Mouse (Mus musculus): ENCODE measurements at regions not wholly inside any gene's neighbourhood (a gene's known extent, or its start where the extent isn't known, plus 50 kb on each side); places are given as distances from the start of the nearest gene placed in this dataset.

GRCm38 (mm10) chr7:115379600-115379999 lies 636.1 kb downstream of the Insc start:
- no peak overlapping the region for H3K4me2 ChIP-seq (ENCODE audit: low read depth, low read length)
- no peaks in the 10 kb centered on the region for H3K9me3 ChIP-seq (replicated peaks; ENCODE audit: control insufficient read depth, low read length)
- H3K4me3 ChIP-seq (ENCODE audit: low read depth, low read length) = no peak overlapping the region
- H3K36me3 ChIP-seq (replicated peaks; ENCODE audit: control insufficient read depth, insufficient read depth, low read depth, low read length) = no peaks in the 10 kb centered on the region
- no peaks in the 10 kb centered on the region for H3K27me3 ChIP-seq (ENCODE audit: control insufficient read depth, insufficient read depth, low read length)
- peak; percentile 63; the same call in 1 of the 2 replicates for ATAC-seq (replicated peaks; ENCODE audit: insufficient number of reproducible peaks, low FRiP score, low TSS enrichment, low read depth)
- 28% methylated on average over 7 of the region's 7 CpGs for WGBS
- no peak overlapping the region for H3K9ac ChIP-seq (replicated peaks; ENCODE audit: low read length)
- H3K27ac ChIP-seq (replicated peaks; ENCODE audit: low read depth, low read length) = no peak overlapping the region
- peak; percentile 74 for DNase-seq (ENCODE audit: low spot score)
- H3K4me1 ChIP-seq (ENCODE audit: control insufficient read depth, insufficient read depth, low read length) = no peaks in the 10 kb centered on the region

DNA sequence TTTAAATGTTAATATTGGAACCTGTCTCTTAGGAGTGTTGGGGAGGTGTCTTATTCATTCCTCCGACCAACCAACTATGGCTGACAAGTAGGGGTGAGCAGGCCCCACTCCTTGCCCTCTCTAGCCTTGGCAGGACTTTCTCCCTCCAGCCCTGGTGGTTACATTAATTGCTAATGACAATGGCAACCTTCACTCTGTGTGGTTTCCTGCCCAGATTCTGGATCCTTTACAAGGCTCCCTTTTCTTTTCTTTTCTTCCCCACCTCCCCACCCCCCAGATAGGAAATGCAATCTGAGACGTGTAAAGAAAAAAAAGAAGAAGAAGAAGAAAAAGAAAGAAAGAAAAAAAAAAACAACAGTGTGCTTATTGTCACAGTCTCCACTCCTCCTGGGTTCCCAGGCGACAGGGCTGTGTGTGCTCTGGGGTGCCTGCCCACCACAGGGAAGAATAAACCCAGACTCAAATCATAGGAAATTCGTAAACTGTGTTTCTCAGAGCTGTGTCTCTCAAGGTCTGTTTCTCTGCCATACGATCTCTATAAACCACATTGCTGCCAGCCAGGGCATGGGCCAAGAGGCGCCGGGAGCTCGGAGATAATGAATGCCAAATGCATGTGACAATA lies 637.6 kb downstream of the Insc start:
- no peaks in the 10 kb centered on the region for H3K27me3 ChIP-seq (ENCODE audit: control insufficient read depth, insufficient read depth, low read length)
- H3K4me1 ChIP-seq (ENCODE audit: control insufficient read depth, insufficient read depth, low read length) = no peaks in the 10 kb centered on the region
- no peak overlapping the region for H3K4me3 ChIP-seq (ENCODE audit: low read depth, low read length)
- peak; percentile 53 for ATAC-seq (replicated peaks; ENCODE audit: insufficient number of reproducible peaks, low FRiP score, low TSS enrichment, low read depth)
- H3K27ac ChIP-seq (replicated peaks; ENCODE audit: low read depth, low read length) = no peak overlapping the region
- H3K36me3 ChIP-seq (replicated peaks; ENCODE audit: control insufficient read depth, insufficient read depth, low read depth, low read length) = no peaks in the 10 kb centered on the region
- WGBS = 14% methylated on average over 8 of the region's 8 CpGs
- DNase-seq (ENCODE audit: low spot score) = peak; percentile 39
- no peak overlapping the region for H3K9ac ChIP-seq (replicated peaks; ENCODE audit: low read length)
- H3K9me3 ChIP-seq (replicated peaks; ENCODE audit: control insufficient read depth, low read length) = no peaks in the 10 kb centered on the region
- no peak overlapping the region for H3K4me2 ChIP-seq (ENCODE audit: low read depth, low read length)

DNA sequence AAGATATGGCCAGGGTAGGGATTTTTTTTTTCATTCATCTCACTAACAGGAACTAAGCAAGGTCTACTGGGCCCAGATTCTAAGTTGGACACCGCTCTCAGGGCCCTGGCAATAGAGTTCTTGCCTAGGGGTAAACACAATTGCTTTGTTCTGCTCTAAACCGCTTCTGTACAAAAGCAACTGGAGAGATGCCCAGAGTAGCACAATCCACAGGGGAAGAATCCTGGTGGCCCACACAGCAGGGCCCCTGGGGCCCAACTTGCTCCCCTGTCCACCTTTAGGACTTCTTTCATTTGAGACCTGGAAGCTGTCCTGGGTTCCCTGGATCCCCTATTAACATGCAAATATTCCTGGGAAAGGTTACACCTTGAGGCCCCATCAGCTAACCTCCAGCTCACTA lies 639.4 kb downstream of the Insc start:
- no peaks in the 10 kb centered on the region for H3K9me3 ChIP-seq (replicated peaks; ENCODE audit: control insufficient read depth, low read length)
- H3K4me1 ChIP-seq (ENCODE audit: control insufficient read depth, insufficient read depth, low read length) = no peaks in the 10 kb centered on the region
- DNase-seq (ENCODE audit: low spot score) (no peak), ATAC-seq (replicated peaks; ENCODE audit: insufficient number of reproducible peaks, low FRiP score, low TSS enrichment, low read depth) (no peak)
- H3K4me3 ChIP-seq (ENCODE audit: low read depth, low read length) = no peak overlapping the region
- no peak overlapping the region for H3K9ac ChIP-seq (replicated peaks; ENCODE audit: low read length)
- H3K36me3 ChIP-seq (replicated peaks; ENCODE audit: control insufficient read depth, insufficient read depth, low read depth, low read length) = no peaks in the 10 kb centered on the region
- H3K27me3 ChIP-seq (ENCODE audit: control insufficient read depth, insufficient read depth, low read length) = no peaks in the 10 kb centered on the region
- H3K27ac ChIP-seq (replicated peaks; ENCODE audit: low read depth, low read length) = no peak overlapping the region
- H3K4me2 ChIP-seq (ENCODE audit: low read depth, low read length) = no peak overlapping the region
- WGBS = 38% methylated on average over 2 of the region's 2 CpGs

GRCm38 (mm10) chr7:115388874-115389273 lies 645.4 kb downstream of the Insc start:
- Histone ChIP-seq H3K36me3 (replicated peaks; ENCODE audit: control insufficient read depth, insufficient read depth, low read depth, low read length) (no peaks in the 10 kb centered on the region), H3K4me2 (ENCODE audit: low read depth, low read length) (no peak overlapping the region), H3K4me1 (ENCODE audit: control insufficient read depth, insufficient read depth, low read length) (no peaks in the 10 kb centered on the region), H3K9me3 (replicated peaks; ENCODE audit: control insufficient read depth, low read length) (no peaks in the 10 kb centered on the region), H3K9ac (replicated peaks; ENCODE audit: low read length) (no peak overlapping the region), H3K27ac (replicated peaks; ENCODE audit: low read depth, low read length) (no peak overlapping the region), H3K27me3 (ENCODE audit: control insufficient read depth, insufficient read depth, low read length) (no peaks in the 10 kb centered on the region), H3K4me3 (ENCODE audit: low read depth, low read length) (no peak overlapping the region)
- ATAC-seq (replicated peaks; ENCODE audit: insufficient number of reproducible peaks, low FRiP score, low TSS enrichment, low read depth) (no peak), DNase-seq (ENCODE audit: low spot score) (no peak)
- 73% methylated on average over 5 of the region's 5 CpGs for WGBS

- no peaks in the 10 kb centered on the region for H3K36me3 ChIP-seq (replicated peaks; ENCODE audit: control insufficient read depth, insufficient read depth, low read depth, low read length)
- H3K27ac ChIP-seq (replicated peaks; ENCODE audit: low read depth, low read length) = no peak overlapping the region
- H3K9ac ChIP-seq (replicated peaks; ENCODE audit: low read length) = no peak overlapping the region
- H3K9me3 ChIP-seq (replicated peaks; ENCODE audit: control insufficient read depth, low read length) = no peaks in the 10 kb centered on the region
- no peak overlapping the region for H3K4me2 ChIP-seq (ENCODE audit: low read depth, low read length)
- no peak overlapping the region for H3K4me3 ChIP-seq (ENCODE audit: low read depth, low read length)
- DNase-seq (ENCODE audit: low spot score) (no peak), ATAC-seq (replicated peaks; ENCODE audit: insufficient number of reproducible peaks, low FRiP score, low TSS enrichment, low read depth) (no peak)
- WGBS = 83% methylated on average over 3 of the region's 3 CpGs
- H3K27me3 ChIP-seq (ENCODE audit: control insufficient read depth, insufficient read depth, low read length) = no peaks in the 10 kb centered on the region
- H3K4me1 ChIP-seq (ENCODE audit: control insufficient read depth, insufficient read depth, low read length) = no peaks in the 10 kb centered on the region
Observed at GRCm38 (mm10) chr7:115392520-115392919, 646.1 kb downstream of the Sox6 start.

- DNase-seq (ENCODE audit: low spot score) (no peak), ATAC-seq (replicated peaks; ENCODE audit: insufficient number of reproducible peaks, low FRiP score, low TSS enrichment, low read depth) (no peak)
- H3K27ac ChIP-seq (replicated peaks; ENCODE audit: low read depth, low read length) = no peak overlapping the region
- H3K4me1 ChIP-seq (ENCODE audit: control insufficient read depth, insufficient read depth, low read length) = no peaks in the 10 kb centered on the region
- no peak overlapping the region for H3K9ac ChIP-seq (replicated peaks; ENCODE audit: low read length)
- H3K9me3 ChIP-seq (replicated peaks; ENCODE audit: control insufficient read depth, low read length) = no peaks in the 10 kb centered on the region
- WGBS = 96% methylated on average over 2 of the region's 2 CpGs
- H3K4me2 ChIP-seq (ENCODE audit: low read depth, low read length) = no peak overlapping the region
- no peak overlapping the region for H3K4me3 ChIP-seq (ENCODE audit: low read depth, low read length)
- no peaks in the 10 kb centered on the region for H3K36me3 ChIP-seq (replicated peaks; ENCODE audit: control insufficient read depth, insufficient read depth, low read depth, low read length)
- H3K27me3 ChIP-seq (ENCODE audit: control insufficient read depth, insufficient read depth, low read length) = no peaks in the 10 kb centered on the region
Observed at GRCm38 (mm10) chr7:115398202-115398601, 640.4 kb downstream of the Sox6 start.

DNA sequence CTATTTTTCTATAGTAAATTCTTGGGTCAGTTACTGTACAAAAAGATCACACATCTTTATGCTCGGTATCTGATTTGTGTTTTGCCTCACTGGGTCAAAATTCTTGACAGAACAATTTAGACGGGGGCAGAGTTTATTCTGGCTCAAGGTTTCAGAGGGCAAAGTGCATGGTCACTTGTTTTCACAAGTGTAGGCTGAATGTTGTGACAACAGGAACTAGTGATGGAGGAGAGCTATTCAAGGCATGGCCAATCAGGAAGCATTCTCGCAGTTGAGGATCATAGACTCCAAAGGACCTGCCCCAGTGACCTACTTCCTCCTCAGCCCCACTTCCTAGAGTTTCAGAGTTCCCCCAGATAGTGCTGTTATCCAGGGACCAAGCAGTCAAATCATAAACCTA lies 639.1 kb downstream of the Sox6 start:
- DNase-seq (ENCODE audit: low spot score) (no peak), ATAC-seq (replicated peaks; ENCODE audit: insufficient number of reproducible peaks, low FRiP score, low TSS enrichment, low read depth) (no peak)
- Histone ChIP-seq H3K36me3 (replicated peaks; ENCODE audit: control insufficient read depth, insufficient read depth, low read depth, low read length) (no peaks in the 10 kb centered on the region), H3K4me1 (ENCODE audit: control insufficient read depth, insufficient read depth, low read length) (no peaks in the 10 kb centered on the region), H3K9ac (replicated peaks; ENCODE audit: low read length) (no peak overlapping the region), H3K27ac (replicated peaks; ENCODE audit: low read depth, low read length) (no peak overlapping the region), H3K9me3 (replicated peaks; ENCODE audit: control insufficient read depth, low read length) (no peaks in the 10 kb centered on the region), H3K4me3 (ENCODE audit: low read depth, low read length) (no peak overlapping the region), H3K27me3 (ENCODE audit: control insufficient read depth, insufficient read depth, low read length) (no peaks in the 10 kb centered on the region), H3K4me2 (ENCODE audit: low read depth, low read length) (no peak overlapping the region)
- 39% methylated on average over 3 of the region's 3 CpGs for WGBS

- no peak for ATAC-seq (replicated peaks; ENCODE audit: insufficient number of reproducible peaks, low FRiP score, low TSS enrichment, low read depth)
- H3K27ac ChIP-seq (replicated peaks; ENCODE audit: low read depth, low read length) = no peak overlapping the region
- H3K27me3 ChIP-seq (ENCODE audit: control insufficient read depth, insufficient read depth, low read length) = no peaks in the 10 kb centered on the region
- WGBS = 89% methylated on average over 3 of the region's 3 CpGs
- no peak overlapping the region for H3K4me2 ChIP-seq (ENCODE audit: low read depth, low read length)
- H3K36me3 ChIP-seq (replicated peaks; ENCODE audit: control insufficient read depth, insufficient read depth, low read depth, low read length) = no peaks in the 10 kb centered on the region
- H3K9ac ChIP-seq (replicated peaks; ENCODE audit: low read length) = no peak overlapping the region
- no peak overlapping the region for H3K4me3 ChIP-seq (ENCODE audit: low read depth, low read length)
- no peaks in the 10 kb centered on the region; the same call in 1 of the 2 replicates for H3K4me1 ChIP-seq (ENCODE audit: control insufficient read depth, insufficient read depth, low read length)
- DNase-seq (ENCODE audit: low spot score) = no peak
- H3K9me3 ChIP-seq (replicated peaks; ENCODE audit: control insufficient read depth, low read length) = no peaks in the 10 kb centered on the region
Observed at GRCm38 (mm10) chr7:115407889-115408288, 630.7 kb downstream of the Sox6 start.
